Mouse (Mus musculus) embryonic facial prominence, embryonic 13.5 days (tissue): ENCODE data around the gene Asic2. TPM values are rescaled to one million over a fixed set of nuclear protein-coding genes. Genes with fewer than 3 reads are reported as not detected.
A peak's percentile ranks its signal among the peaks of the same experiment; 100 is the strongest.

ENCODE experiments used
- ATAC-seq: fragments of 200-750 bp; cut with Nextera tagmentation; 2 replicates; pipeline ENCODE4 v1.8.0; 2017; ENCODE audit warnings: low read depth; ENCODE audit not compliant: insufficient number of reproducible peaks, insufficient read depth, low FRiP score, low TSS enrichment
- H3K27ac ChIP-seq: fragments of 300-500 bp; sonication (generic); 2 replicates; pipeline ENCODE4 v1.5.1; 2015; ENCODE audit warnings: moderate library complexity, mild to moderate bottlenecking, inconsistent platforms
- H3K27me3 ChIP-seq: fragments of 300-500 bp; sonication (generic); 2 replicates; pipeline ENCODE4 v1.6.1; 2015; ENCODE audit warnings: mild to moderate bottlenecking, inconsistent platforms
- H3K36me3 ChIP-seq: fragments of 300-500 bp; sonication (generic); 2 replicates; pipeline ENCODE4 v1.6.1; 2015; ENCODE audit warnings: mild to moderate bottlenecking, inconsistent platforms
- H3K4me1 ChIP-seq: fragments of 300-500 bp; sonication (generic); 2 replicates; pipeline ENCODE4 v1.6.1; 2015; ENCODE audit warnings: inconsistent platforms
- H3K4me2 ChIP-seq: fragments of 300-500 bp; sonication (generic); 2 replicates; pipeline ENCODE4 v1.6.1; 2015; ENCODE audit warnings: moderate library complexity, mild to moderate bottlenecking, inconsistent platforms
- H3K4me3 ChIP-seq: fragments of 300-500 bp; sonication (generic); 2 replicates; pipeline ENCODE4 v1.5.1; 2015; ENCODE audit warnings: mild to moderate bottlenecking, inconsistent platforms
- H3K9ac ChIP-seq: fragments of 300-500 bp; sonication (generic); 2 replicates; pipeline ENCODE4 v1.6.1; 2015; ENCODE audit warnings: mild to moderate bottlenecking, inconsistent platforms
- H3K9me3 ChIP-seq: fragments of 300-500 bp; sonication (generic); 2 replicates; pipeline ENCODE4 v1.6.1; 2016; ENCODE audit warnings: inconsistent platforms
- WGBS: fragments of 180-500 bp; shearing (Covaris S2); methylation state at CpG from one replicate; pipeline ENCODE4 v1.1.7; 2015; ENCODE audit warnings: mixed read lengths; 5-methylcytosine and 5-hydroxymethylcytosine counted together
- polyA plus RNA-seq: library from polyadenylated mRNA; unstranded; fragments of >200 nt; fragmentation: Nextera tagmentation; extraction: Ambion mirVana; gene quantifications from 2 replicates; pipeline ENCODE4 v1.2.1, GENCODE M21; 2015

The Asic2 gene
- polyA plus RNA-seq, 1 experiment from 2014 or later, result 0.60 TPM

DNA sequence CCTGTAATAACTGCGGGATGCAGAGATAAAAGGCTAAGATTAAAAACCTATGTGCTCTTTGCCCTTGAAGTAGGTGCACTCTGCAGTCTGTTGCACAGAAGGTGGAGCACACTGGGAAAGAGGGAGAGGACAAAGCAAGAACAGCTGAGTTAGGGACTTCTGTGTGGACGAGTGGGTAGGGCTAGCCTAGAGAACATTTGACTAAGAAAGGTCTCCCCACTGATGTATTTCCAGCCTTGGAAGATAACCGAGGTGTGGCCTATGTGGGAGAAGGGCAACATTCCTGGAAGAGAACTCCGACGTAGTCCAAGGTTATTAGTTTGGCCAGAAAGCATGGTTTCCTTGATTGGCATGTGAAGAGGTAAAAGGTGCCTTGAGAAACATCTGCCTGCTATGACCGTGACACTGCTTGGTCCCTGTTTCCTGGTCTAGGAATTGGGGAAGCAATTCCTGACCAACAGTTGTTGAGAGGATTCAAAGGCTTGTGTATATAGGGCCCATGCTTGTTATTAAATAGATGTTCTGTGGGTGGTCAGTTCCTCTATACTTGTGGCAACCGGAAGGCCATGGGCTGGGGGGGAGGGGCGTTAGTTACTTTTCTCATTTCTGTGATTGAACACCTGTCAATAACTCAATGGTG lies 463.3 kb downstream of the Asic2 start:
- H3K4me3 ChIP-seq, result no peak overlapping the region
- WGBS, result 75% methylated on average over 8 of the region's 8 CpGs
- H3K9me3 ChIP-seq, result no peaks in the 10 kb centered on the region
- H3K36me3 ChIP-seq, result no peaks in the 10 kb centered on the region
- no peak overlapping the region for H3K4me2 ChIP-seq
- no peak overlapping the region for H3K27ac ChIP-seq
- H3K9ac ChIP-seq, result no peak overlapping the region
- ATAC-seq, result no peak
- H3K4me1 ChIP-seq, result peaks cover 36% of the 10 kb centered on the region
- H3K27me3 ChIP-seq, result no peaks in the 10 kb centered on the region

DNA sequence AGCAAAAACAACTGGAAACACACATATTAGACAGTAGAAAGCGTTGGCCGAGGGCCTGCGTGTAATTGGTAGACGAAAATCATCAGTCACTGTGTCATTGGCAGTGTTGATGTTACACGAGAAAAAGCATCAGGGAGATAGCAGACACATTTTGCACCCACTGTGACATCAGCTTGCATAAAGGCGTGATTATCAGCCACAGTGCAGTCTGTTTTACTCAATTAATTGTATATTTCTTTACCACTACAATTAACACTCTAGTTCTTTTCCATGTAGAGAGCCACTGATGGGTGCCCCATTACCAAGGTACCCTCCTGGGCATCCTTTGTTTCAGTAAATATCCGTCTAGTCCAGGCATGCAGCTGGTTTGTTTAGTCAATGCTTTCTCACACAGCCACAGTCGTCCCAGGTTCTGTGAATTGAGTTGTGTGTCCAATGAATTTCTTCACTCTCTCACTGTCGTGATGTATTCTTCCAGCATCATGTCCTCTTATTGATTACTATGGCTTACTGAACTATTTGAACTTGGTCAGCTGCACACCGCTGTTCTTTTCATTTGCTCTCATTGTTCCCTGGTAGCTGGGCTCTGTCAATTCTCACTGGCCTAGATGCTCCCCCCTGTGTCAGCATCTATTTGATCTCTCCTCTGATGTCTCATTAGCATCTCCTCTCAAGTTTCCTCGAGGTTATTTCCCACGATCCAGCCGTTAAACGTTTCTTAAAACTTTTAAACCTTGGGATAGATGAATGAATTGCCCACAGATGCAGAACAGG lies 466.6 kb downstream of the Asic2 start:
- H3K27me3 ChIP-seq, result no peaks in the 10 kb centered on the region
- peaks cover 46% of the 10 kb centered on the region for H3K4me1 ChIP-seq
- H3K27ac ChIP-seq, result no peak overlapping the region
- no peak overlapping the region for H3K9ac ChIP-seq
- no peak overlapping the region for H3K4me2 ChIP-seq
- no peak overlapping the region for H3K4me3 ChIP-seq
- no peaks in the 10 kb centered on the region for H3K9me3 ChIP-seq
- WGBS, result 37% methylated on average over 14 of the region's 14 CpGs
- ATAC-seq, result no peak
- no peaks in the 10 kb centered on the region for H3K36me3 ChIP-seq

DNA sequence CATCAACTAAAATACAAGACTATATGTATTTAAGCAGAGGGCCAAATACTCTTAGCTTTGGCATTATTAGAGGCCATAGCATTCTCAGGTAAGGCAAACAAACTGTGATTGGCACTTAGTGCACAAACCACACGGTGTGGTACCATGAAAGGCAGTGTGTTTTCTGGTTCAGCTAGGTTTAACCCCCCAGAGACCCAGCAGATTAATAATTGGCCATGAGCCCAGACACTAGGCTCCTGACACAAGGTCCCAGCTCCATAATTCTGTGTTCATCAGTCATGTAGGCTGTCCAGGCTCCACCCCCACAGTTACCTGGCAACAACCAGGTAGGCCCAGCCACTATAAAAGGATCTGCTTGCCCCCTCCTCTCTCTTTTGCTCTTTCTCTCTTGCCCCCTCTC lies 469.3 kb downstream of the Asic2 start:
- Histone ChIP-seq H3K9me3 (no peaks in the 10 kb centered on the region), H3K27me3 (no peaks in the 10 kb centered on the region), H3K4me3 (no peak overlapping the region), H3K9ac (no peak overlapping the region), H3K27ac (no peak overlapping the region), H3K36me3 (no peaks in the 10 kb centered on the region), H3K4me2 (no peak overlapping the region), H3K4me1 (peaks cover 46% of the 10 kb centered on the region)
- WGBS, result 47% methylated on average over 1 of the region's 1 CpGs
- no peak for ATAC-seq

DNA sequence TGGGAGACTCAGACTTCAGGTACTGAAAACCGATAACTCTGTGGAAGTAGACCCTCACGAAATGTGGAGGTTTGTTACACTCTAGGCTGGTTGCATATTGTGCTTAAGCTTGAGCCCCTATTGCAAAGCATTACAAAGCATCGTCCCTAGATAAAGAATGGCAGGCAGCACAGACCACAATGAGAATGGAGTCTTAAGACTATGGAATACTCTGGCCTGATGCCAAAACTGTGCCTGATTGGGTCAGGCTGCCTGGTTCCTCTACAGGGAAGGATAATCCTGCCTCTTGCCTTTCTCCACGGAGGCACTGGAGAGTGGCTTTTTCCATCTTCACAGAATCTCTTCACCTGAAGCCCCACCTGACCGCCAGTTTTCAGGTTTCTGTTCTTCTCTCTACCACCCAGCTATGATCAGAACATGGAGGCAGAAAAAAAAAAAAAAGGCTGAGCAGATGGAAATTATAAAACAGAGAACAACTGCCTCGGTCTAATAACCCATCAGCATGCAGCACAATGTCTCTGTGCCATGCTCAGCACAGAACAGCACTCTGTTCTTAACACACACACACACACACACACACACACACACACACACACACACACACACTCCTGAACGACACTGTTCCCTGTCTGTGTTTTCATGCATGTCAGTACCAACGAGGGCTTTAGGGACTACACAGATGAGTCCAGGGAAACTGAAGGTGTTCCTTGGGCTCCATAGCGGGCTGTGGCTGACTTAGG lies 470.4 kb downstream of the Asic2 start:
- Histone ChIP-seq H3K4me3 (no peak overlapping the region), H3K4me1 (peaks cover 45% of the 10 kb centered on the region), H3K27me3 (no peaks in the 10 kb centered on the region), H3K4me2 (0 out of 2 replicates have a peak overlapping the region, but pooled peaks have one; percentile 2), H3K9me3 (no peaks in the 10 kb centered on the region), H3K9ac (no peak overlapping the region), H3K36me3 (no peaks in the 10 kb centered on the region), H3K27ac (0 out of 2 replicates have a peak overlapping the region, but pooled peaks have one; percentile 39)
- ATAC-seq, result no peak
- 42% methylated on average over 9 of the region's 9 CpGs for WGBS

DNA sequence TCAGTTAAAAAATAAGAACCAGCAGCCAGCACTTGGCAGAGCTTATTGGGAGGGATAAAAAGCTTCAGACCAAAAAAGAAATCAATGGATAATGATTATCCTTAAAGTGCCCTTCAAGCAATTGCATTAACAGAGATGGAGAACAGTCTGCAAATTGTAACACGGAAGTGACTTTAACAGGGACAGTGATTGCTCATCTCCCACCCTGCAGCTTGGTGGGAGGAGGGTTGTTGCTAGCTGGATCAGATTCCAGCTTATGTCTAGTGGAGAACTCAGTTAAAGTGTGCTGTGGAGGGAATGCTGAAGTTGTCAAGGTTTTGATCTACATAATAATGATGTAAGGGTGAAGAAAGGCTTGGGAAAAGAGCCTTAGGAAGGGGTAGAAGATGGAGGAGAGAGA lies 471.8 kb downstream of the Asic2 start:
- Histone ChIP-seq H3K36me3 (no peaks in the 10 kb centered on the region), H3K9ac (no peak overlapping the region), H3K27me3 (no peaks in the 10 kb centered on the region), H3K4me2 (no peak overlapping the region), H3K9me3 (no peaks in the 10 kb centered on the region), H3K4me1 (peaks cover 44% of the 10 kb centered on the region), H3K4me3 (no peak overlapping the region), H3K27ac (no peak overlapping the region)
- 39% methylated on average over 1 of the region's 1 CpGs for WGBS
- no peak for ATAC-seq

DNA sequence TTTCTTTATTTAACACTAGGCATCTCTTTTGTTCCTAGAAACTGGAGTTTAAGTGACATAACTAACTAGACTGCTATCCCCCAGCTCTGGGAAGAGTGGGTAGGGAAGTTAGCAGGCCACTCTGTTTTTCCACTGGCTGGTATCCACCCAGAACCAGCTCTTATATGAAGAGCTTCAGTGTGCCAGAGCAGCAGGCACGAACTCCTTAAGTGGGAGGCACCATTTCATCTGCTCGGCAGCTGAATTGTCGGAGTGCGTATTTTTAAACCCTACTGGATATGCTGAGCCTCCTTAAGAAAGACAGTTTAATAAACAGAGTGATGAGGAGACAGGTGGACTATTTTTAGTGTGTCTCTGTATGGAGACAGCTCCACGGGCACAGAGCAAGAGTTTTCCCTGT lies 475.9 kb downstream of the Asic2 start:
- Histone ChIP-seq H3K27ac (no peak overlapping the region), H3K9me3 (no peaks in the 10 kb centered on the region), H3K4me2 (no peak overlapping the region), H3K36me3 (no peaks in the 10 kb centered on the region), H3K4me3 (no peak overlapping the region), H3K27me3 (no peaks in the 10 kb centered on the region), H3K9ac (no peak overlapping the region), H3K4me1 (peaks cover 16% of the 10 kb centered on the region)
- 86% methylated on average over 5 of the region's 5 CpGs for WGBS
- no peak for ATAC-seq

DNA sequence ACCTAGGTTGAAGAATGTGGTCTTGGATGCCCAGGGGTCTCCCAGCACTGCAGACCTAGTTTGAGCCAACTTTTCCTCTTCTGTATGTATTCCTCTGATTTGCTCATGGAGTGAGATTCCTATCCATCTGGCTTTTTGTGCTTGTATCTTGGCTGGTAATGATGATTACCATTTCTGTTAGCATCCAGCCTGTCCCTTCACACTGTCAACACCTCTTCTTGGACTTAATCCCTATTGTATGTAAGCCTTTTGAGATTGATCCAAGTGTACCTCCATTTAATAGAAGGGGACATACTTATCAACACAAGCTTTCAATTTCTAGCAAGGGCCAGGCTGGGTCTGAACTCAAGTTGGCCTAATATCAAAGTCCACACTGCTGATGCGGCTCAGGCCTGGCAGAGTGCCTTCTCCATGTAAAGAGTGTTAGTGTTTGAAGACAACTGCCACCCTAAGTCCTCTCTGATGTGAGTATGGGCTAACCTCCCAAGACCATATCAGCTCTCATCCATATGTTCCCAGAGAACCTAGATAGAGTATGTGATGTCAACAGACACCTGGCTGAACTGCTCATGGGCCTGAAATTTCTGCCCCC lies 479.0 kb downstream of the Asic2 start:
- Histone ChIP-seq H3K4me1 (no peaks in the 10 kb centered on the region), H3K27ac (no peak overlapping the region), H3K9ac (no peak overlapping the region), H3K27me3 (no peaks in the 10 kb centered on the region), H3K36me3 (no peaks in the 10 kb centered on the region), H3K9me3 (no peaks in the 10 kb centered on the region), H3K4me3 (no peak overlapping the region), H3K4me2 (no peak overlapping the region)
- ATAC-seq, result no peak
- WGBS, result 90% methylated on average over 1 of the region's 1 CpGs

DNA sequence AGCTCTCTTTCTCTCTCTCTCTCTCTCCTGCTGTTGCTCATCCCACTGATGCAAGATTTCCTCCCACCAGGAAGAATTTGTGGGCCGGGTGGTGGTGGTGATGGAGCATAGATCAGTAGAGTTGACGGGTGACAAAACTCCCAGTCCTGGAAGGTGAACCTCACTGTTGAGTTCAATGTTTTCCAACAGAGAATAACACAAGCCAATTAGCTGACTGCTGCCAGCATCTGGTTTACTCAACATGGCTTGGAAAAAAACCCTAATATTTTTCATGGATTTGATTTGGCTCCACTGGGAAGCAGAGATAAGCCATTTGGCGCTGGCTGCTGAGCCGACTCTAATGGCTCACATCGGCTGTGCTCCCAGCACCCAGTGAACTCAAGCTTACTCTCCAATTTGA lies 479.6 kb downstream of the Asic2 start:
- H3K4me2 ChIP-seq, result no peak overlapping the region
- no peak overlapping the region for H3K27ac ChIP-seq
- 77% methylated on average over 5 of the region's 5 CpGs for WGBS
- H3K36me3 ChIP-seq, result no peaks in the 10 kb centered on the region
- H3K9ac ChIP-seq, result no peak overlapping the region
- H3K9me3 ChIP-seq, result no peaks in the 10 kb centered on the region
- no peaks in the 10 kb centered on the region for H3K27me3 ChIP-seq
- no peaks in the 10 kb centered on the region for H3K4me1 ChIP-seq
- no peak overlapping the region for H3K4me3 ChIP-seq
- ATAC-seq, result no peak

DNA sequence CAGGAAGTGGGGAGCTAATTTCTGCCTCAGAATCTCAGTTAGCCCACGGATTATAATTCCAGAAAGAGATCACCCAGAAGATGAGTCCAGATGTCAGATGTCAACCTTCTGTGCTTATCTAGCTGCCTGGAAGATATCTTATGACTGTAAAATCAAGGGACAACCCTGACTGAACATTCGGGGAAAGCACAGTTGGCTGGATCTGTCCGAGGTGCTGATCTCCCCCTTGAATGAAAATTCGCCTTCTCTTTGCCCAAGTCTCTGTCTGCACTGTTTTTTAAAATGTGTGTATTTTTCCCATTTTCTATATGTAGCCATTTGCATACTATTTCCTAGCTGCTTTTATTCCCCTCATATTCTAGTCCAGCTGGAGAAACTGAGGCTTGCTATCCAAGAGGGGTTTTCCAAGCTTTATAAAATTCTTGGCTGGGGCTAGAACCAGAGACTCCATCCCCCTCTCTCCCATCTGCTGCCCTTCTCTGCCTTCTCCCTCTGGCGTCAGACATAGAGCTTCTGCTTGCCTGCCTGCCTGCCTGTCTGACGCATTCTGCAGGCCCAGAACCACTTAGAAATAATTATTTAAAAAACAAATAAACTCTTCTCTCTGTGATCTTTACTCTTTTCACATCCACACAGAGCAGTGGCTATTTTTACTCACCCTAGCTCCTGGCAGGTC lies 481.9 kb downstream of the Asic2 start:
- no peaks in the 10 kb centered on the region for H3K9me3 ChIP-seq
- 11% methylated on average over 6 of the region's 6 CpGs for WGBS

DNA sequence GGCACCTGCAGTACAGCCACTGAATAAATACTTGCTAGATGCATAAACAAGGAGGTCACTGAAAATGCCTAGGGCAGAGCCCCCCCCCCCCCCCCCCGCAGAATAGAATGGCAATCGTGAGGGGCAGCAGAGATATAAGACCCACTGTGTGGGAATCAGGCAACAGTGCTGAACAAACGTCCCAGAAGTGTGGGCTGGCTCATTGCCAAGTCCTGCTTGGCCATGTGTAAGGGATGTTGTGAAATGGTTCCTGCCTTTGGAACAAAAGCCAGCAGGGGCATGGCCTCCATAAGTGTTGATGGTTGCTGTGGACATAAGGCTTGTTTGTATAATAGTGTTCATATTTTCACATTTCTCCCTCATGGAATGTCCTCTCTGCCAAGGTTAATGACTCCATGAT lies 487.1 kb downstream of the Asic2 start:
- Histone ChIP-seq H3K36me3 (no peaks in the 10 kb centered on the region), H3K4me2 (no peak overlapping the region), H3K4me3 (no peak overlapping the region), H3K27me3 (no peaks in the 10 kb centered on the region), H3K9me3 (no peaks in the 10 kb centered on the region), H3K27ac (no peak overlapping the region), H3K9ac (no peak overlapping the region), H3K4me1 (no peaks in the 10 kb centered on the region)
- WGBS, result 61% methylated on average over 3 of the region's 3 CpGs
- no peak for ATAC-seq

More for the DNA sequence above, 481.9 kb downstream of the Asic2 start:
- Histone ChIP-seq H3K36me3 (no peaks in the 10 kb centered on the region), H3K4me1 (no peaks in the 10 kb centered on the region), H3K9ac (no peak overlapping the region), H3K4me2 (no peak overlapping the region), H3K27ac (no peak overlapping the region), H3K4me3 (no peak overlapping the region), H3K27me3 (no peaks in the 10 kb centered on the region)
- ATAC-seq, result no peak

DNA sequence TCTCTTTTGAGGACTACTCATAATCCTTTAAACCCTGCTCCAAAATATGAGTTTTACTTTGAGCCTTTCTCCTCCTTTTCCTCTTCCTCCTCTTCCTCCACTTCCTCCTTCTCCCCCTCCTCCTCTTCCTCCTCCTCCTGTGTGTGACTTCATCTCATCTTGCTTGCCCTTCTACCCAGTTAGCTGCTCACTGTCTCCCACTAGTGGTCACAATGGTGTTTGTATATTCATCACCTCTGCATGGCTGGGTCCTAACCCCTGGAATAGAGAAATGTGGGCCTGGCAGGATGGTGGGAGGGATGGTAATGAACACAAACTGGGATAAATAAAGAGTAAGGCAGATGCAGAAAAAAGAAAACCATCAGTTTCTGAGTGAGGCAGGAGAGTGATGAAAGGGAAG lies 492.0 kb downstream of the Asic2 start:
- no peaks in the 10 kb centered on the region for H3K9me3 ChIP-seq
- H3K27ac ChIP-seq, result no peak overlapping the region
- H3K4me2 ChIP-seq, result no peak overlapping the region
- H3K27me3 ChIP-seq, result no peaks in the 10 kb centered on the region
- H3K4me3 ChIP-seq, result no peak overlapping the region
- H3K4me1 ChIP-seq, result no peaks in the 10 kb centered on the region
- no peak for ATAC-seq
- H3K36me3 ChIP-seq, result no peaks in the 10 kb centered on the region
- no peak overlapping the region for H3K9ac ChIP-seq
